Mouse (Mus musculus) hindbrain, embryonic 14.5 days (tissue): Measurements from ENCODE around the gene Lhfpl2. TPM values are rescaled to one million over a fixed set of nuclear protein-coding genes. Genes with fewer than 3 reads are reported as not detected.
A peak's percentile ranks its signal among the peaks of the same experiment; 100 is the strongest.

Experiments
- ATAC-seq: fragments of 200-750 bp; cut with Nextera tagmentation; 2 replicates; pipeline ENCODE4 v1.8.0; 2017; ENCODE audit warnings: moderate number of reproducible peaks, mild to moderate bottlenecking, moderate TSS enrichment, moderate library complexity; ENCODE audit not compliant: low FRiP score
- DNase-seq: peaks from one replicate; pipeline ENCODE4 v3.0.0-alpha.2; 2015; ENCODE audit warnings: low spot score
- H3K27ac ChIP-seq: fragments of 300-500 bp; sonication (generic); 2 replicates; pipeline ENCODE4 v1.5.1; 2014; ENCODE audit warnings: mild to moderate bottlenecking, moderate library complexity
- H3K27me3 ChIP-seq: fragments of 300-500 bp; sonication (generic); 2 replicates; pipeline ENCODE4 v1.6.1; 2014; ENCODE audit warnings: mild to moderate bottlenecking, low read length, mixed read lengths; ENCODE audit not compliant: control insufficient read depth, insufficient read depth
- H3K36me3 ChIP-seq: fragments of 300-500 bp; sonication (generic); replicated peaks from 2 replicates; pipeline ENCODE4 v1.6.1; 2014; ENCODE audit not compliant: control insufficient read depth, insufficient read depth
- H3K4me1 ChIP-seq: fragments of 300-500 bp; sonication (generic); replicated peaks from 2 replicates; pipeline ENCODE4 v1.6.1; 2014; ENCODE audit warnings: antibody characterized with exemption, low read length, mixed read lengths; ENCODE audit not compliant: control insufficient read depth, insufficient read depth
- H3K4me2 ChIP-seq: fragments of 300-500 bp; sonication (generic); replicated peaks from 2 replicates; pipeline ENCODE4 v1.6.1; 2014; ENCODE audit warnings: mild to moderate bottlenecking, moderate library complexity
- H3K4me3 ChIP-seq: fragments of 300-500 bp; sonication (generic); replicated peaks from 2 replicates; pipeline ENCODE4 v1.5.1; 2014; ENCODE audit warnings: mild to moderate bottlenecking, low read length
- H3K9ac ChIP-seq: fragments of 300-500 bp; sonication (generic); 2 replicates; pipeline ENCODE4 v1.6.1; 2014
- H3K9me3 ChIP-seq: fragments of 300-500 bp; sonication (generic); 2 replicates; pipeline ENCODE4 v1.6.1; 2016; ENCODE audit warnings: low read length; ENCODE audit not compliant: control insufficient read depth
- WGBS: fragments of 180-500 bp; shearing (Covaris S2); extraction: QIAGEN DNeasy Blood & Tissue Kit; methylation state at CpG from one replicate; pipeline ENCODE4 v1.1.7; 2014; 5-methylcytosine and 5-hydroxymethylcytosine counted together
- polyA plus RNA-seq: library from polyadenylated mRNA; unstranded; fragments of >200 nt; fragmentation: Nextera tagmentation; extraction: Ambion mirVana; gene quantifications from 2 replicates; pipeline ENCODE4 v1.2.1, GENCODE M21; 2014

Lhfpl2 gene
- polyA plus RNA-seq, 1 experiment from 2014 or later, result 21.3 TPM

GRCm38 (mm10) chr13:94207973-94208372 lies 150.4 kb downstream of the Lhfpl2 start:
- no peak overlapping the region for H3K4me3 ChIP-seq
- H3K36me3 ChIP-seq, result peaks cover 53% of the 10 kb centered on the region
- no peaks in the 10 kb centered on the region for H3K4me1 ChIP-seq
- DNase-seq, result no peak
- H3K9me3 ChIP-seq, result peaks cover 4% of the 10 kb centered on the region; the same call in 1 of the 2 replicates
- no peaks in the 10 kb centered on the region for H3K27me3 ChIP-seq
- 97% methylated on average over 16 of the region's 16 CpGs for WGBS
- ATAC-seq, result no peak
- no peak overlapping the region for H3K9ac ChIP-seq
- no peak overlapping the region for H3K27ac ChIP-seq
- no peak overlapping the region for H3K4me2 ChIP-seq

GRCm38 (mm10) chr13:94208892-94209291 lies 151.3 kb downstream of the Lhfpl2 start:
- DNase-seq, result no peak
- Histone ChIP-seq H3K27me3 (no peaks in the 10 kb centered on the region), H3K36me3 (peaks cover 46% of the 10 kb centered on the region), H3K9ac (no peak overlapping the region), H3K4me1 (no peaks in the 10 kb centered on the region), H3K4me2 (no peak overlapping the region), H3K27ac (no peak overlapping the region), H3K4me3 (no peak overlapping the region), H3K9me3 (peaks cover 4% of the 10 kb centered on the region; the same call in 1 of the 2 replicates)
- ATAC-seq, result no peak

GRCm38 (mm10) chr13:94211236-94212119 lies 153.9 kb downstream of the Lhfpl2 start:
- 47% methylated on average over 6 of the region's 6 CpGs for WGBS
- no peak for DNase-seq
- H3K27ac ChIP-seq, result 0 out of 2 replicates have a peak overlapping the region, but pooled peaks have one; percentile 23

GRCm38 (mm10) chr13:94212179-94212578 lies 154.6 kb downstream of the Lhfpl2 start:
- 98% methylated on average over 2 of the region's 2 CpGs for WGBS
- H3K9ac ChIP-seq, result no peak overlapping the region
- H3K27ac ChIP-seq, result 0 out of 2 replicates have a peak overlapping the region, but pooled peaks have one; percentile 23
- no peak overlapping the region for H3K4me2 ChIP-seq
- no peak for DNase-seq
- peaks cover 29% of the 10 kb centered on the region for H3K36me3 ChIP-seq
- H3K27me3 ChIP-seq, result no peaks in the 10 kb centered on the region
- no peak for ATAC-seq
- no peaks in the 10 kb centered on the region for H3K4me1 ChIP-seq
- H3K4me3 ChIP-seq, result no peak overlapping the region
- H3K9me3 ChIP-seq, result peaks cover 4% of the 10 kb centered on the region; the same call in 1 of the 2 replicates

More at GRCm38 (mm10) chr13:94211236-94212119, 153.9 kb downstream of the Lhfpl2 start:
- Histone ChIP-seq H3K9me3 (peaks cover 4% of the 10 kb centered on the region; the same call in 1 of the 2 replicates), H3K36me3 (peaks cover 36% of the 10 kb centered on the region), H3K4me2 (no peak overlapping the region), H3K9ac (no peak overlapping the region), H3K27me3 (no peaks in the 10 kb centered on the region), H3K4me3 (no peak overlapping the region), H3K4me1 (no peaks in the 10 kb centered on the region)
- peak; percentile 53; the same call in 1 of the 2 replicates for ATAC-seq

GRCm38 (mm10) chr13:94212716-94213115 lies 155.1 kb downstream of the Lhfpl2 start:
- DNase-seq (no peak), ATAC-seq (no peak)
- Histone ChIP-seq H3K9me3 (peaks cover 4% of the 10 kb centered on the region; the same call in 1 of the 2 replicates), H3K4me1 (no peaks in the 10 kb centered on the region), H3K36me3 (peaks cover 25% of the 10 kb centered on the region), H3K27ac (no peak overlapping the region), H3K4me2 (no peak overlapping the region), H3K9ac (no peak overlapping the region), H3K27me3 (no peaks in the 10 kb centered on the region), H3K4me3 (no peak overlapping the region)
- WGBS, result 86% methylated on average over 2 of the region's 2 CpGs

- H3K4me1 ChIP-seq, result no peaks in the 10 kb centered on the region
- no peak overlapping the region for H3K27ac ChIP-seq
- H3K36me3 ChIP-seq, result peaks cover 33% of the 10 kb centered on the region
- no peak overlapping the region for H3K4me3 ChIP-seq
- ATAC-seq (no peak), DNase-seq (no peak)
- WGBS, result 74% methylated on average over 14 of the region's 14 CpGs
- H3K27me3 ChIP-seq, result no peaks in the 10 kb centered on the region
- no peak overlapping the region for H3K4me2 ChIP-seq
- H3K9ac ChIP-seq, result no peak overlapping the region
- no peaks in the 10 kb centered on the region for H3K9me3 ChIP-seq
These were observed 166.0 kb downstream of the Lhfpl2 start for GRCm38 (mm10) chr13:94223609-94224008.

- 94% methylated on average over 38 of the region's 38 CpGs for WGBS
- ATAC-seq, result 0 out of 2 replicates have a peak, but pooled peaks have one; percentile 21
These were observed 167.4 kb downstream of the Lhfpl2 start for GRCm38 (mm10) chr13:94224717-94225705.

GRCm38 (mm10) chr13:94231871-94232270 lies 174.3 kb downstream of the Lhfpl2 start:
- no peak overlapping the region for H3K27ac ChIP-seq
- no peaks in the 10 kb centered on the region for H3K27me3 ChIP-seq
- H3K4me2 ChIP-seq, result no peak overlapping the region
- 95% methylated on average over 14 of the region's 14 CpGs for WGBS
- peaks cover 44% of the 10 kb centered on the region for H3K36me3 ChIP-seq
- H3K4me3 ChIP-seq, result no peak overlapping the region
- no peak for DNase-seq
- no peak for ATAC-seq
- H3K9ac ChIP-seq, result no peak overlapping the region
- H3K4me1 ChIP-seq, result no peaks in the 10 kb centered on the region
- H3K9me3 ChIP-seq, result no peaks in the 10 kb centered on the region

More at GRCm38 (mm10) chr13:94224717-94225705, 167.4 kb downstream of the Lhfpl2 start:
- no peak for DNase-seq
- H3K4me1 ChIP-seq, result no peaks in the 10 kb centered on the region
- H3K4me2 ChIP-seq, result no peak overlapping the region
- no peaks in the 10 kb centered on the region for H3K9me3 ChIP-seq
- H3K9ac ChIP-seq, result no peak overlapping the region
- H3K27me3 ChIP-seq, result no peaks in the 10 kb centered on the region
- H3K4me3 ChIP-seq, result no peak overlapping the region
- peaks cover 45% of the 10 kb centered on the region for H3K36me3 ChIP-seq
- H3K27ac ChIP-seq, result no peak overlapping the region

- no peak overlapping the region for H3K9ac ChIP-seq
- DNase-seq (no peak), ATAC-seq (no peak)
- H3K4me3 ChIP-seq, result no peak overlapping the region
- WGBS, result 64% methylated on average over 4 of the region's 4 CpGs
- no peaks in the 10 kb centered on the region for H3K36me3 ChIP-seq
- no peaks in the 10 kb centered on the region for H3K4me1 ChIP-seq
- H3K4me2 ChIP-seq, result no peak overlapping the region
- no peaks in the 10 kb centered on the region for H3K9me3 ChIP-seq
- H3K27ac ChIP-seq, result no peak overlapping the region
- no peaks in the 10 kb centered on the region for H3K27me3 ChIP-seq
These were observed 181.9 kb downstream of the Lhfpl2 start for GRCm38 (mm10) chr13:94239488-94239887.
